Mouse (Mus musculus): Measurements from ENCODE around the gene Wdr5.
A peak's percentile ranks its signal among the peaks of the same experiment; 100 is the strongest.

GRCm38 (mm10) chr2:27475495-27476302, 39.3 kb upstream of the Wdr5 start:
- TF ChIP-seq CTCF (IDR thresholded peaks at IDR 0.05; ENCODE audit: control insufficient read depth, insufficient read depth, insufficient read length) (no peak), MAX (IDR thresholded peaks at IDR 0.05) (peak; percentile 30), MYOD1 (IDR thresholded peaks at IDR 0.05; ENCODE audit: control insufficient read depth, insufficient read length, low read depth) (no peak), USF1 (IDR thresholded peaks at IDR 0.05; ENCODE audit: low read depth) (no peak)

Data from C2C12 (cell line).